Mouse (Mus musculus) intestine, postnatal 0 days (tissue): Measurements from ENCODE around the gene Sesn1. TPM values are rescaled to one million over a fixed set of nuclear protein-coding genes. Genes with fewer than 3 reads are reported as not detected.

Source experiments
- ATAC-seq: fragments of 200-750 bp; cut with Nextera tagmentation; 2 replicates; pipeline ENCODE4 v1.8.0; 2017; ENCODE audit warnings: mild to moderate bottlenecking, moderate TSS enrichment, moderate library complexity
- H3K27ac ChIP-seq: fragments of 300-500 bp; sonication (generic); 2 replicates; pipeline ENCODE4 v1.5.1; 2014; ENCODE audit warnings: mild to moderate bottlenecking, low read depth, low read length, moderate library complexity
- H3K27me3 ChIP-seq: fragments of 300-500 bp; sonication (generic); replicated peaks from 2 replicates; pipeline ENCODE4 v1.6.1; 2014; ENCODE audit warnings: low read length, mixed read lengths; ENCODE audit not compliant: control insufficient read depth, insufficient read depth
- H3K36me3 ChIP-seq: fragments of 300-500 bp; sonication (generic); 2 replicates; pipeline ENCODE4 v1.6.1; 2014; ENCODE audit warnings: mild to moderate bottlenecking, moderate library complexity; ENCODE audit not compliant: control insufficient read depth, insufficient read depth
- H3K4me1 ChIP-seq: fragments of 300-500 bp; sonication (generic); replicated peaks from 2 replicates; pipeline ENCODE4 v1.6.1; 2014; ENCODE audit warnings: antibody characterized with exemption, low read length, mixed read lengths; ENCODE audit not compliant: control insufficient read depth, insufficient read depth
- H3K4me2 ChIP-seq: fragments of 300-500 bp; sonication (generic); replicated peaks from 2 replicates; pipeline ENCODE4 v1.6.1; 2014; ENCODE audit warnings: low read depth, mild to moderate bottlenecking, moderate library complexity
- H3K4me3 ChIP-seq: fragments of 300-500 bp; sonication (generic); 2 replicates; pipeline ENCODE4 v1.5.1; 2014; ENCODE audit warnings: low read depth, low read length
- H3K9ac ChIP-seq: fragments of 300-500 bp; sonication (generic); 2 replicates; pipeline ENCODE4 v1.6.1; 2014; ENCODE audit warnings: mild to moderate bottlenecking, low read depth, low read length
- H3K9me3 ChIP-seq: fragments of 300-500 bp; sonication (generic); 2 replicates; pipeline ENCODE4 v1.6.1; 2016; ENCODE audit warnings: mixed run types; ENCODE audit not compliant: control insufficient read depth
- CTCF ChIP-seq: sonication (generic); IDR thresholded peaks from 2 replicates; pipeline ENCODE4 v1.5.1; 2016; ENCODE audit warnings: low read depth, mild to moderate bottlenecking, control low read depth, antibody characterized with exemption, moderate library complexity
- WGBS: fragments of 180-500 bp; shearing (Covaris S2); extraction: QIAGEN DNeasy Blood & Tissue Kit; methylation state at CpG from one replicate; pipeline ENCODE4 v1.1.7; 2014; 5-methylcytosine and 5-hydroxymethylcytosine counted together
- polyA plus RNA-seq: library from polyadenylated mRNA; unstranded; fragments of >200 nt; fragmentation: Nextera tagmentation; extraction: Ambion mirVana; gene quantifications from 2 replicates; pipeline ENCODE4 v1.2.1, GENCODE M21; 2015

Gene Sesn1
- polyA plus RNA-seq, 1 experiment from 2014 or later, result 26.2 TPM

DNA sequence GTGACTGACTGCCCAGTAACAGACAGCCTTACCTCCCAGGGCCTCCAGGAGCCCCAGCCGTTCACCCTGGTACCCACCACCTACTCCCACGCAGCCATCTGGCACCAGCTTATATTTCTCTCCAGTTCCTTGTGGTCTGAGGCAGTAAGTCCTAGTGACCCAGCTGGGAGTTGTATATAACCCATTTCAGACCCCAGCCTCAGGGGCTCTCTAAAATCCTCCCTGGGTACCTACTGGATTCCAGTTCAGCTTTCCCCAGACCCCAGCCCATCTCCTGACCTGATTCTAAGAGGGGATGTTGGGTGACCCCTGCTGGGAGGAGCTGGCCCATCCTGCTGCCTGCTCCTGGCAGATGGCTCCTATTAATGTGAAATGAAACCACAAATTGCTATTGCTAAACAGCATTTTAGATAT, 50.5 kb downstream of the Sesn1 start:
- Histone ChIP-seq H3K9ac (no peak overlapping the region), H3K27me3 (no peaks in the 10 kb centered on the region), H3K36me3 (no peaks in the 10 kb centered on the region), H3K27ac (no peak overlapping the region), H3K4me2 (no peak overlapping the region), H3K9me3 (no peaks in the 10 kb centered on the region), H3K4me3 (no peak overlapping the region), H3K4me1 (no peaks in the 10 kb centered on the region)
- WGBS, result 82% methylated on average over 2 of the region's 2 CpGs
- no peak for TF ChIP-seq CTCF
- ATAC-seq, result no peak

GRCm38 (mm10) chr10:41863053-41863452, 53.3 kb downstream of the Sesn1 start:
- WGBS, result 63% methylated on average over 2 of the region's 2 CpGs
- H3K4me1 ChIP-seq, result no peaks in the 10 kb centered on the region
- H3K4me2 ChIP-seq, result no peak overlapping the region
- no peak for TF ChIP-seq CTCF
- H3K9me3 ChIP-seq, result no peaks in the 10 kb centered on the region
- ATAC-seq, result no peak
- H3K9ac ChIP-seq, result no peak overlapping the region
- no peak overlapping the region for H3K27ac ChIP-seq
- no peak overlapping the region for H3K4me3 ChIP-seq
- H3K27me3 ChIP-seq, result no peaks in the 10 kb centered on the region
- H3K36me3 ChIP-seq, result no peaks in the 10 kb centered on the region

DNA sequence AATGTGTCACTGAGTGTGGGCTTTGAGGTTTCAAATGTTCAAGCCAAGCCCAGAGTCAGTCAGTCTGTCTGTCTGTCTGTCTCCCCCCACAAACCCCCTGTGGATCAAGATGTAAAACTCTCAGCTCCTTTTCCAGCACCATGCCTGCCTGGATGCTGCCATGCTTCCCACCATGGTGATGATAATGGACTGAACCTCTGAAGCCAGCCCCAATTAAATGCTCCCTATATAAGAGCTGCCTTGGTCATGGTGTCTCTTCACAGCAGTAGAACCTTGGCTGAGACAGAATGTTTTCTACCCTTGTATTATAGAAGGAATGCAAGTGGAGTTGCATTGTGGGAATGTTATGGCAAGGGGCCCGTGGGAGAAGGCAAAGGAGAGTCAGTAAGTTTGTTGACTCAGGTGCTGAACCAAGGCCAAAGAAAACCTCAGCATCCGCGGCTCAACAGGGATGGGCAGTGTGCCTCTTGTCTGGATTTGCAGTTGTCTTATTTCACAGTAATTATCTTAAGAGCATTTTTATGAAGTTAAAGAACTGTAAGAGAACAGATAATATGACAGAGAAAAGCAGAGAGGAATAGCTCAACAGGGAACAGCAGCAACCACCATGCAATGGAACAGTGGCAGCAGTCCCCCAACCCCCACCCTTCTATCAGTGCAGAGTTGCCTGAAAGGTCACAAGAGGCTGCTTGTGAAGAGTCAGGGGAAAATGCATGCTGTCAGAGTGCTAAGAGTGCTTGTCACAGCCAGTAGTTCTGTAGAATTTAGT, 56.5 kb downstream of the Sesn1 start:
- WGBS, result 23% methylated on average over 3 of the region's 3 CpGs
- no peak overlapping the region; the same call in 1 of the 2 replicates for H3K27ac ChIP-seq
- no peak overlapping the region for H3K4me3 ChIP-seq
- no peak overlapping the region for H3K9ac ChIP-seq
- H3K36me3 ChIP-seq, result no peaks in the 10 kb centered on the region
- ATAC-seq, result no peak
- no peaks in the 10 kb centered on the region for H3K9me3 ChIP-seq
- no peak for TF ChIP-seq CTCF
- H3K27me3 ChIP-seq, result no peaks in the 10 kb centered on the region
- H3K4me1 ChIP-seq, result no peaks in the 10 kb centered on the region; the same call in 1 of the 2 replicates
- H3K4me2 ChIP-seq, result no peak overlapping the region

GRCm38 (mm10) chr10:41866838-41867154, 57.1 kb downstream of the Sesn1 start:
- no peak overlapping the region for H3K27ac ChIP-seq
- H3K4me1 ChIP-seq, result no peaks in the 10 kb centered on the region; the same call in 1 of the 2 replicates
- TF ChIP-seq CTCF, result no peak
- H3K4me2 ChIP-seq, result no peak overlapping the region
- H3K9me3 ChIP-seq, result no peaks in the 10 kb centered on the region
- no peaks in the 10 kb centered on the region for H3K36me3 ChIP-seq
- no peak overlapping the region for H3K4me3 ChIP-seq
- H3K9ac ChIP-seq, result no peak overlapping the region
- H3K27me3 ChIP-seq, result no peaks in the 10 kb centered on the region
- ATAC-seq, result no peak

DNA sequence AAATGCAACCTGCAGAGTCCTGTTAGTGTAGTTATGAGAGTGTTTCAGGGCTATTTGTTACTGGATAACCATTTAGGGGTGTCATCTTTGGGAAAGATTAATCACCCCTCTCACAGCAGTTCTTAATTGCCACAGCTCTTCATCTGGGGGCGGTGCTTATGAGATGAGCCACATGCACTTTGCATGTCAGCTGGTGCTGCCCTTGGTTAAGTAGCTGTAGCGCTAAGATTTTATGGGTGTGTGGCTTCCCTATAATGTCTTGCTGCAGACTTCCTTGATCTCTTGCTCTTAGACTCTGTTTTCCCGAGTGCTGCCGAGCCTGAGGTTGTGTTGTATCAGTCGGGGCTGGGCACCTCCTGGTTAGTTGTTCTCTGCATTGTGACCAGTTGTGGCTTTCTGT, 58.2 kb downstream of the Sesn1 start:
- WGBS, result 52% methylated on average over 5 of the region's 5 CpGs

DNA sequence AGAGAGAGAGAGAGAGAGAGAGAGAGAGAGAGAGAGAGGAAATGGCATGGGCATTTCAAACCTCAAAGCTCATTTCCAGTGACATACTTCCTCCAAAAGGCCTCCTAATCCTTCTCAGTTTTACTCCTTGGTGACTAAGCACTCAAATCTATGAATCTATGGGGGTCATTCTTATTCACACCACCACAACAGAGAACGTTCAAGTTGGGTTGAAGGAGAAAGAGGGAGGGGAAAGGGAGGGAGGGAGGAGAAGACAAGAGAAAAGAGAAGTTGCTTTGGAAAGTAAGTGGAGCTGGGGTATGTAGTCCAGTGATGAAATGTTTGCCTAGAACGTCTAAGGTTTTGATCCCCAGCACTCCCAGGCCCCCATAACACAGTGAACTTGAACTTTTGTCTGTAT, 60.4 kb downstream of the Sesn1 start:
- no peak overlapping the region for H3K4me3 ChIP-seq
- TF ChIP-seq CTCF, result no peak
- H3K27ac ChIP-seq, result no peak overlapping the region
- no peaks in the 10 kb centered on the region for H3K27me3 ChIP-seq
- H3K9ac ChIP-seq, result no peak overlapping the region
- H3K4me1 ChIP-seq, result no peaks in the 10 kb centered on the region; the same call in 1 of the 2 replicates
- ATAC-seq, result no peak
- WGBS, result 49% methylated on average over 2 of the region's 2 CpGs
- H3K36me3 ChIP-seq, result no peaks in the 10 kb centered on the region
- no peaks in the 10 kb centered on the region for H3K9me3 ChIP-seq
- no peak overlapping the region for H3K4me2 ChIP-seq

More for the DNA sequence above, 58.2 kb downstream of the Sesn1 start:
- Histone ChIP-seq H3K4me2 (no peak overlapping the region), H3K4me1 (no peaks in the 10 kb centered on the region; the same call in 1 of the 2 replicates), H3K36me3 (no peaks in the 10 kb centered on the region), H3K27ac (no peak overlapping the region), H3K9ac (no peak overlapping the region), H3K9me3 (no peaks in the 10 kb centered on the region), H3K27me3 (no peaks in the 10 kb centered on the region), H3K4me3 (no peak overlapping the region)
- peak; percentile 61 for ATAC-seq
- no peak for TF ChIP-seq CTCF

GRCm38 (mm10) chr10:41871564-41871963, 61.8 kb downstream of the Sesn1 start:
- Histone ChIP-seq H3K4me3 (no peak overlapping the region), H3K9ac (no peak overlapping the region), H3K27ac (no peak overlapping the region), H3K9me3 (no peaks in the 10 kb centered on the region), H3K27me3 (no peaks in the 10 kb centered on the region), H3K4me2 (no peak overlapping the region), H3K36me3 (no peaks in the 10 kb centered on the region), H3K4me1 (no peaks in the 10 kb centered on the region; the same call in 1 of the 2 replicates)
- WGBS, result 54% methylated on average over 2 of the region's 2 CpGs
- no peak for TF ChIP-seq CTCF
- ATAC-seq, result no peak
